Mouse (Mus musculus): ENCODE measurements around the gene Optc. TPM values are rescaled to one million over a fixed set of nuclear protein-coding genes. Genes with fewer than 3 reads are reported as not detected.

Gene Optc
- total RNA-seq, 2 experiments from 2014 or later, result 1.2 TPM

GRCm38 (mm10) chr1:133882283-133883217 lies 25.2 kb downstream of the Optc start:
- DNase-seq, result no peak

GRCm38 (mm10) chr1:133881813-133882212 lies 26.0 kb downstream of the Optc start:
- no peak for DNase-seq

GRCm38 (mm10) chr1:133878825-133879423 lies 28.9 kb downstream of the Optc start:
- DNase-seq, result peak in 1 of 2 experiments; percentile 43

GRCm38 (mm10) chr1:133876936-133877335 lies 30.9 kb downstream of the Optc start:
- DNase-seq, result no peak

GRCm38 (mm10) chr1:133873086-133873813 lies 34.5 kb downstream of the Optc start:
- no peak for DNase-seq

GRCm38 (mm10) chr1:133871241-133871640 lies 36.6 kb downstream of the Optc start:
- DNase-seq, result no peak

- DNase-seq, result no peak
Observed at GRCm38 (mm10) chr1:133869221-133869620, 38.6 kb downstream of the Optc start.

- DNase-seq, result no peak
Observed at GRCm38 (mm10) chr1:133863257-133863997, 44.4 kb downstream of the Optc start.

- no peak for DNase-seq
Observed at GRCm38 (mm10) chr1:133861028-133861427, 46.8 kb downstream of the Optc start.

- DNase-seq, result no peak
Observed at GRCm38 (mm10) chr1:133859821-133860711, 47.7 kb downstream of the Optc start.

GRCm38 (mm10) chr1:133859257-133859656 lies 48.5 kb downstream of the Optc start:
- DNase-seq, result no peak

GRCm38 (mm10) chr1:133857781-133858180 lies 50.0 kb downstream of the Optc start:
- no peak for DNase-seq

GRCm38 (mm10) chr1:133857171-133857570 lies 50.6 kb downstream of the Optc start:
- DNase-seq, result no peak

GRCm38 (mm10) chr1:133856655-133857054 lies 51.1 kb downstream of the Optc start:
- no peak for DNase-seq

GRCm38 (mm10) chr1:133856133-133856541 lies 51.7 kb downstream of the Optc start:
- DNase-seq, result no peak

GRCm38 (mm10) chr1:133855274-133856017 lies 52.4 kb downstream of the Optc start:
- peak; percentile 17 to 49 for DNase-seq

- DNase-seq, result peak; percentile 17 to 42
Observed at GRCm38 (mm10) chr1:133854421-133855273, 53.2 kb downstream of the Optc start.

Data from adrenal gland, postnatal 36 days (tissue).